Mouse (Mus musculus) C2C12 (cell line): Measurements from ENCODE around the gene Stab1. TPM values are rescaled to one million over a fixed set of nuclear protein-coding genes. Genes with fewer than 3 reads are reported as not detected.

Source experiments
- H3K27me3 ChIP-seq: one replicate; pipeline ENCODE4 v1.6.1; 2011; ENCODE audit not compliant: control insufficient read depth, insufficient read depth, insufficient read length
- H3K36me3 ChIP-seq: one replicate; pipeline ENCODE4 v1.6.1; 2011; ENCODE audit not compliant: control insufficient read depth, insufficient read depth
- H3K4me3 ChIP-seq: one replicate; pipeline ENCODE4 v1.5.1; 2011; ENCODE audit warnings: mild to moderate bottlenecking, control low read depth; ENCODE audit not compliant: poor library complexity, insufficient read depth, severe bottlenecking
- H3K79me2 ChIP-seq: one replicate; pipeline ENCODE4 v1.6.1; 2011; ENCODE audit not compliant: control insufficient read depth, insufficient read depth
- H3K79me3 ChIP-seq: one replicate; pipeline ENCODE4 v1.6.1; 2011; ENCODE audit warnings: low read depth, control low read depth
- H3ac ChIP-seq: one replicate; pipeline ENCODE3; 2011; ENCODE audit warnings: low read depth; ENCODE audit not compliant: control insufficient read depth, insufficient read length
- CEBPB ChIP-seq: IDR thresholded peaks from one replicate; pipeline ENCODE4 v1.6.1; 2011; ENCODE audit warnings: low read depth, mild to moderate bottlenecking, control low read depth, moderate library complexity
- CTCF ChIP-seq: IDR thresholded peaks from one replicate; pipeline ENCODE4 v1.5.1; 2011; ENCODE audit not compliant: control insufficient read depth, insufficient read depth, insufficient read length
- FOSL1 ChIP-seq: IDR thresholded peaks from one replicate; pipeline ENCODE4 v1.8.0; 2011; ENCODE audit warnings: mild to moderate bottlenecking, low read length; ENCODE audit not compliant: poor library complexity, insufficient read depth, severe bottlenecking
- MAX ChIP-seq: IDR thresholded peaks from one replicate; pipeline ENCODE4 v1.6.1; 2011; ENCODE audit warnings: mild to moderate bottlenecking, control low read depth
- MYOD1 ChIP-seq: IDR thresholded peaks from one replicate; pipeline ENCODE4 v1.6.1; 2011; ENCODE audit warnings: low read depth; ENCODE audit not compliant: control insufficient read depth, insufficient read length
- MYOG ChIP-seq: IDR thresholded peaks from one replicate; pipeline ENCODE4 v1.6.1; 2011; ENCODE audit not compliant: control insufficient read depth, insufficient read length; ENCODE audit errors: extremely low read depth
- USF1 ChIP-seq: IDR thresholded peaks from one replicate; pipeline ENCODE4 v1.6.1; 2011; ENCODE audit warnings: low read depth, mild to moderate bottlenecking, control low read depth, moderate library complexity
- polyA plus RNA-seq: library from polyadenylated mRNA; unstranded; fragments of >200 nt; fragmentation: generic; extraction: Trizol; gene quantifications from one replicate; pipeline ENCODE4 v1.2.1, GENCODE M21; 2012; ENCODE audit warnings: missing spikeins

Gene Stab1
- polyA plus RNA-seq, 1 experiment = 0.25 TPM

DNA sequence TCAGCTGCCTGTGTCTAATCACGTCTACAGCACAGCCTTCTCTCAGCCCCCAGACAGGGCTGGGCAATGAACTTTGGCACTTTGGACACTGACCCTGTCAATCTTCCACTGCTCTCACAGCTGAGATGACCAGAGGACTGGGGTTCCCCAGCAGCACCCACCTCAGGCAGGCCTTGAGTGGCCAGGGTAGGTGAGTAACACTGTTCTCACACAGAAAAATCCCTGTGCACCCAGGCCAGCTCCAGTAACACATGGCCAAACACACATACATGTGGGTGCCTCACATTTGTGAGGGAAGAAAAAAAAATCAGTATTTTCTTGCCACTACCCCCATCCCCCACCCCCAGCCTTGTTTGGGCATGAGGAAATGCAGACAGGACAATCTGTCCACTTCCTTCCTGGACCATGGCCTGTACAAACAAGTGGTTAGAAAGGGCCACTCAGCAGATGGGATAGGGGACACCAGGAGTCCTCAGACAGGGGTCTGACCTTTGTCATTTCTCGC is 14.4 kb upstream of the Stab1 start:
- H3K79me2 ChIP-seq = no peaks in the 10 kb centered on the region
- H3K4me3 ChIP-seq = no peak overlapping the region
- H3K79me3 ChIP-seq = peaks cover 8% of the 10 kb centered on the region
- no peak for TF ChIP-seq USF1
- TF ChIP-seq MYOG = no peak
- no peak for TF ChIP-seq CTCF
- TF ChIP-seq CEBPB = no peak
- no peak for TF ChIP-seq MAX
- no peak for TF ChIP-seq FOSL1
- no peak for TF ChIP-seq MYOD1
- peaks cover 97% of the 10 kb centered on the region for H3K36me3 ChIP-seq
- H3ac ChIP-seq = no peak overlapping the region
- no peaks in the 10 kb centered on the region for H3K27me3 ChIP-seq

DNA sequence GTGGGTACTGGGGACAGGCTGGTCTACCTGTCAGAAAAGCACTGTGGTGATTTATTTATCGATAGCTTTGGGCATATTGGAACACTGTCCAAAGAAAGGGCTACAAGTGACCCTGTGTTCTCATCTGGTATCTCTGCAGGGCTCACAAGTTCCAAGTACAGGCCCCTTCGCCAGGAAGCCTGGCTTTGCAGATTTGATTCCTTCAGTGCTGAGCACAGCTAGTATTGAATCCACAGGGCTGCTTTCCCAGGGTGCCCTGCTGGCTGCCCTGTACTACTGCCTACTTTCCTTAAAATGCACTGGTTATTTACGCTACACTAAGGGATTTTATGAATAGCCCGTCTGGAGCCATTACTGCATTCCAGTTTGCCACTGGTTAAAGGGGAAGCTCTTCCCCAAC is 13.1 kb upstream of the Stab1 start:
- no peak for TF ChIP-seq MYOG
- TF ChIP-seq CTCF = no peak
- no peak for TF ChIP-seq USF1
- peaks cover 97% of the 10 kb centered on the region for H3K36me3 ChIP-seq
- H3K4me3 ChIP-seq = no peak overlapping the region
- no peaks in the 10 kb centered on the region for H3K79me2 ChIP-seq
- H3ac ChIP-seq = no peak overlapping the region
- H3K27me3 ChIP-seq = no peaks in the 10 kb centered on the region
- peaks cover 6% of the 10 kb centered on the region for H3K79me3 ChIP-seq

DNA sequence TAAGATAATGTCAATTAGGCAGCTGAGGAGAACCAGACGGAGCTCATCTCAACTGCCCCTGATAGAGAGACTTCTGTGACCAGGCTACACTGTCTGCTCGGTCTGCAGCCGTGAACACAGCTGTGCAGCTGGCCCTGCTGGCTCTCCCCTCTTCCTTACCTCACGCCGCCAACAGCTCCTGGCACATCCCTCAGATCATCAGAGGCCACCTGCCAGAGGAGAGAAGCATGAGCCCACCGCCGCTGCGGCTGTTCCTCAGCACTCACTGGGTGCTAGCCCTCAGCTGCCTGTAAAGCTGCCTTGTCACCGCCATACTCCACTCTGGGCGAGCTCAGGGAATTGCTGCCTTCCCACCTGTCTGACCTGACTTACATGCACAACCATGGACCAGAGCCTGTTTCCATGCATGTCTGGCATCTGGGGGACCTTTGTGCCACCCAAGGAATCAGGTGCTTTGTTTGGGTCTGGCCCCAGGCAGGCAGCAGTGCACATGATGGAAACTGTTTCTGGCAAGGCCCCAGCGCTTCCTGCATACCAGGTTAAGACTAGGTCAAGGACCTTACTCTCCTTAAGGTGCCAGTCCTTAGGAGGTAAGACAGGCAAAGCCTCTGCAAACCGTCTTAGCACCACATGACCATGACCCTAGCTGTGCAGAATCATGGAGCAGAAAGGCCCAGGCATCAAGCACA is 11.4 kb upstream of the Stab1 start:
- H3K36me3 ChIP-seq = peaks cover 97% of the 10 kb centered on the region
- H3K79me2 ChIP-seq = peaks cover 6% of the 10 kb centered on the region
- peaks cover 6% of the 10 kb centered on the region for H3K79me3 ChIP-seq
- no peak overlapping the region for H3ac ChIP-seq
- H3K27me3 ChIP-seq = no peaks in the 10 kb centered on the region
- no peak overlapping the region for H3K4me3 ChIP-seq
- TF ChIP-seq MYOD1 (no peak), CTCF (no peak), MAX (no peak), FOSL1 (no peak), MYOG (no peak), CEBPB (no peak), USF1 (no peak)

DNA sequence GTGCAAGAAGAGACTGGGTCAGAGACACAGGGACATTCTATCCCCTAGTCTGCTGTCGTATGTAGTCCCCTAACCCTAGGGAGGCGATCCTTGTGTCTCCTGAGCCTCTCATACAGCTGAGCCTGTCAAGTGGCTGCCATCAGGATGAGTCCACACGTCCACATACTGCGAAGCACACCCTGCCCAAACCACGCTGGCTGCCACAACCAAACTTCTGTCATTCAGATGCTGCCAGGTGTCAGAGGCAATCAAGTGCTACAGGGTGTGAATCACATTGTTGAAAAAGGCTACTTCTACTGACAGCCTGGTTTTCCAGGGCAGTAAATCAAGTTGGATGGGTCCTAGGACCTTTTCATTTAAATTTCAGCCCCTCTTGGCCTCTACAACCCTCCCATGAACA is 9.3 kb upstream of the Stab1 start:
- peaks cover 6% of the 10 kb centered on the region for H3K79me2 ChIP-seq
- H3K4me3 ChIP-seq = no peak overlapping the region
- no peaks in the 10 kb centered on the region for H3K27me3 ChIP-seq
- H3K36me3 ChIP-seq = peaks cover 93% of the 10 kb centered on the region
- peaks cover 6% of the 10 kb centered on the region for H3K79me3 ChIP-seq
- no peak overlapping the region for H3ac ChIP-seq
- TF ChIP-seq MAX (no peak), FOSL1 (no peak)

DNA sequence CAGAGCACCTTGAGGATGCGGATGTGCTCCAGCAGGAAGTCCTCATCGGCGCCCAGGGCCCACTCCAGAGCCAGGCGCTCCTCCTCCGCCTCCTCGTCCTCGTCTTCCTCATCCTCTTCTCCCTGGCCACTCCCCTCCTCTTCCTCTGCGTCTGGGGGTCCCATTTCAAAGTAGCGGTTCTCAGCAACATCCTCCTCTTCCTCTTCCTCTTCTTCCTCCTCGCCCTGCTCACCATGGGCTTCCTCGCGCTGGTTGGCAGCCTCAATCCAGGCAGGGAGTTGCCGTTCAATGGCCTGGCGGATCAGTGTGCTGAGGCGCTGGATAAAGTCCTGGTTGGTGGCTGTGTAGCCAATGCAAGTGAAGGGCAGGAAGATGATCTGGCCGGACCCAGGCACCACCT is 8.8 kb upstream of the Stab1 start:
- Histone ChIP-seq H3K79me3 (peaks cover 6% of the 10 kb centered on the region), H3K79me2 (peaks cover 6% of the 10 kb centered on the region), H3ac (no peak overlapping the region), H3K4me3 (no peak overlapping the region), H3K36me3 (peaks cover 93% of the 10 kb centered on the region), H3K27me3 (no peaks in the 10 kb centered on the region)
- no peak for TF ChIP-seq CEBPB
- no peak for TF ChIP-seq MAX
- no peak for TF ChIP-seq MYOG
- TF ChIP-seq FOSL1 = no peak
- no peak for TF ChIP-seq USF1

DNA sequence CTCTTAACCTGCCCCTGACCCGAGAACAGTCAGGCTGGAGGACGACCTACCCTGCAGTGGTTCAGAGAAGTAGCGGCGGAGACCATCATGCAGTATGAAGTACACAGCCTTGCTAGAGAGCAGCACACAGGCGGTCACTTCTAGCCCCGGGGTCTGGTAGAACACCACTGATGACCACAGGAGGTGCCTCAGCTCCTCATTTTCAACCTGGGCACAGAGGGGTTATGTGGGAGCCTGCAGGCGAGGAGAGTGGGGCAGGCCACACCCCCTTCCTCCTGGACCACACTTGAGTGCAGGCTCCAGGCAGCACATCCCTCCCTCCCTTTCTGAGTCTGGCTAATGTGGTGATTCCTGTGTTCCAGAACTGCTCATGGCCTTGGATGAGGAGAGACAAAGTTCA is 5.1 kb upstream of the Stab1 start:
- no peak overlapping the region for H3ac ChIP-seq
- peaks cover 75% of the 10 kb centered on the region for H3K36me3 ChIP-seq
- H3K27me3 ChIP-seq = no peaks in the 10 kb centered on the region
- H3K79me3 ChIP-seq = peaks cover 2% of the 10 kb centered on the region
- H3K4me3 ChIP-seq = no peak overlapping the region
- H3K79me2 ChIP-seq = peaks cover 6% of the 10 kb centered on the region
- TF ChIP-seq MAX (no peak), CEBPB (no peak), FOSL1 (no peak), USF1 (no peak), CTCF (no peak), MYOG (no peak), MYOD1 (no peak)
